Mouse (Mus musculus): ENCODE measurements around the gene Cd19.
A peak's percentile ranks its signal among the peaks of the same experiment; 100 is the strongest.
"Not testable (repeated sequence)": the region's sequence is repeated elsewhere in the genome, so short reads cannot be mapped to it uniquely, and the experiment has no call there.

Cd19 gene

GRCm38 (mm10) chr7:126434726-126435125 lies 20.0 kb upstream of the Cd19 start:
- no peak for DNase-seq (ENCODE audit: low spot score)

- no peak for DNase-seq (ENCODE audit: low spot score)
Observed at GRCm38 (mm10) chr7:126430167-126430566, 15.5 kb upstream of the Cd19 start.

- peak; percentile 11 for DNase-seq (ENCODE audit: low spot score)
Observed at GRCm38 (mm10) chr7:126429503-126429898, 14.8 kb upstream of the Cd19 start.

GRCm38 (mm10) chr7:126428631-126429502 lies 14.2 kb upstream of the Cd19 start, which contains the start of gene Rabep2:
Gene Rabep2, plus strand, starts transcription at chr7:126428759.
- DNase-seq (ENCODE audit: low spot score): peak; percentile 90

- no peak for DNase-seq (ENCODE audit: low spot score)
Observed at GRCm38 (mm10) chr7:126428154-126428553, 13.5 kb upstream of the Cd19 start.

- DNase-seq (ENCODE audit: low spot score): peak; percentile 36
Observed at GRCm38 (mm10) chr7:126427323-126427860, 12.7 kb upstream of the Cd19 start.

GRCm38 (mm10) chr7:126424161-126424560 lies 9.5 kb upstream of the Cd19 start:
- DNase-seq (ENCODE audit: low spot score): no peak

- no peak for DNase-seq (ENCODE audit: low spot score)
Observed at GRCm38 (mm10) chr7:126421756-126422155, 7.1 kb upstream of the Cd19 start.

GRCm38 (mm10) chr7:126418496-126418895 lies 3.8 kb upstream of the Cd19 start:
- no peak for DNase-seq (ENCODE audit: low spot score)

GRCm38 (mm10) chr7:126417606-126418005 lies 2.9 kb upstream of the Cd19 start:
- no peak for DNase-seq (ENCODE audit: low spot score)

GRCm38 (mm10) chr7:126417045-126417444 lies 2.4 kb upstream of the Cd19 start:
- DNase-seq (ENCODE audit: low spot score): peak; percentile 36

GRCm38 (mm10) chr7:126416615-126417014 lies 1.9 kb upstream of the Cd19 start:
- no peak for DNase-seq (ENCODE audit: low spot score)

- no peak for DNase-seq (ENCODE audit: low spot score)
Observed at GRCm38 (mm10) chr7:126411061-126411460, 3.6 kb downstream of the Cd19 start.

GRCm38 (mm10) chr7:126408686-126409085 lies 6.0 kb downstream of the Cd19 start:
- DNase-seq (ENCODE audit: low spot score): no peak

GRCm38 (mm10) chr7:126402518-126402917 lies 12.2 kb downstream of the Cd19 start:
- DNase-seq (ENCODE audit: low spot score): not testable (repeated sequence)

- peak; percentile 84 for DNase-seq (ENCODE audit: low spot score)
Observed at GRCm38 (mm10) chr7:126399548-126399947, 15.1 kb downstream of the Cd19 start.

GRCm38 (mm10) chr7:126397822-126398221 lies 16.9 kb downstream of the Cd19 start:
- no peak for DNase-seq (ENCODE audit: low spot score)

- DNase-seq (ENCODE audit: low spot score): no peak
Observed at GRCm38 (mm10) chr7:126397221-126397620, 17.5 kb downstream of the Cd19 start.

GRCm38 (mm10) chr7:126396298-126397119 lies 18.2 kb downstream of the Cd19 start, which contains the start of gene Nfatc2ip:
Gene Nfatc2ip, minus strand, starts transcription at chr7:126396737.
- peak; percentile 99 for DNase-seq (ENCODE audit: low spot score)

- DNase-seq (ENCODE audit: low spot score): not testable (repeated sequence)
Observed at GRCm38 (mm10) chr7:126392086-126392884, 22.4 kb downstream of the Cd19 start.

- DNase-seq (ENCODE audit: low spot score): no peak
Observed at GRCm38 (mm10) chr7:126388185-126388584, 26.5 kb downstream of the Cd19 start.

GRCm38 (mm10) chr7:126383565-126383964 lies 31.1 kb downstream of the Cd19 start:
- no peak for DNase-seq (ENCODE audit: low spot score)

Data from embryo, embryonic 10 days (tissue).